Mouse (Mus musculus): ENCODE measurements at regions not wholly inside any gene's neighbourhood (a gene's known extent, or its start where the extent isn't known, plus 50 kb on each side); places are given as distances from the start of the nearest gene placed in this dataset.
"Not testable (repeated sequence)": the region's sequence is repeated elsewhere in the genome, so short reads cannot be mapped to it uniquely, and the experiment has no call there.

DNA sequence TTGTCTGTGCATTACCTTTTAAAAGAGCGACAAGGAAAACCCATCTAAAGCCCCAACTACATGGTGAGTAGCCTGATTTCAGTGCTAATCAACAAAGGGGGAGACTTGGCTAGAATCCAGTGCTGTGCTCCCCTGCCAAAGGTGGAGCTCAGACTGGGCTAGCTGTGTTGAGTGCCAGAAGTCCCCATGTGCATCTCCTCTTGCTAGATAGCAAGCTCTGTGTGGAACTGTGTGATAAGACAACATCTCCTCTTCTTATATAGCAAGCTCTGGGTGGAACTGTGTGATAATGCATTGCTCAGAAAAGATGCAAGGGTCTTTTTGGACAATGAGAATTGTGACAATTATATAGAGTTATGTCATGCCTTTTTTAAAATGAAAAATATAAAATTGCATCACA is 741.4 kb downstream of the Adam6a start:
- DNase-seq: no peak

DNA sequence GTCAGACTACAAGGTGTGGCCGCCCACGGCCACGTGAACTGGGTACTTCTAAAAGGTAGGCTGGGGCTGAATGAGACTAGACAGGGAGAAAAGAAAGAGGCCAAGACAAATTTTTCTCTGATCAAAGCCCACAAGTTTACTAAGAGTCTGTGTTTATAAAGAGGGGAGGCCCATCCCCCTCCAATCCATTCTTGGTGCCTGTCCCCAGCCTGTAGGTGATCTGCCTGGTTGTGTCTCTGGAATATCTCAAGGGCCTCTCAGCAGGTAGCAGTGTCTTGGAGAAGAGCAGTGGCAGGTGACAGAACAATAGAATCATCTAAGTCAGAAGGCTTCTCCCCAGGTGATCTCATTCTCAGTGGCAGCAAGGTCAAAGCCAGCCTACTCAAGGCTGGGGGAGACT is 743.3 kb downstream of the Adam6a start:
- DNase-seq: no peak

DNA sequence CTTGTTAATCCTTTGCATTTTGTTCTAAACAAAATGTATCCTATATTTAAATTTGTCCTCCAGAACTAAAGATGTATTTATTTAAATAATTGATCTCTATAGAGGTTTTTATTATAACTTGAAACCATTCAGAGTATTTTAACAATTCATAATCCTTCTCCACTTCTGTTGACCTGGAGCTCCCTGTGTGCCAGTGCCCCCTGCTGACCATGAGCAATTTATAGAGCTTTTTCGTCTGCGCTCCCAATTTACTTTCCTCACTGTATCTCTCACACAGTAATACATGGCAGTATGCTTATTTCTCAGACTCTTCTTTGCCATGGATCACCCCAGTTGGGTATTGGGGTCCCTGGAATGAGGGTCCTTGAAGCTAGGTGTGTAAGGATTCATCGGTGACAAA is 747.4 kb downstream of the Adam6a start:
- no peak for DNase-seq

DNA sequence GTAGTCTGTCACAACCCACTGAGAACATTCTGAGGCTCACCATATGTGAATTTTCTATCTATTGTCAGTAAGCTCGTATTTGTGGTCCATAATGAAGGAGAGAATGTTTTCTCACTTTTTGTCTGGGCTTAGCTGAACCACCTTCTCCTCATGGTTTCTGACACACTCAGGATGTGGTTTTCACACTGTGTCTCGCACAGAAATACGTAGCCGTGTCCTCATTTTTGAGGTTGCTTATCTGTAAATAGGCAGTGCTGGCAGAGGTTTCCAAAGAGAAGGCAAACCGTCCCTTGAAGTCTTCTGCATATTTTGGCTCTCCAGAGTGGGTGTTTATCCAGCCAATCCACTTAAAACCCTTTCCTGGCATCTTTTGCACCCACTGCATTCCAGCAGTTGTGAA is 756.1 kb downstream of the Adam6a start:
- DNase-seq: no peak

DNA sequence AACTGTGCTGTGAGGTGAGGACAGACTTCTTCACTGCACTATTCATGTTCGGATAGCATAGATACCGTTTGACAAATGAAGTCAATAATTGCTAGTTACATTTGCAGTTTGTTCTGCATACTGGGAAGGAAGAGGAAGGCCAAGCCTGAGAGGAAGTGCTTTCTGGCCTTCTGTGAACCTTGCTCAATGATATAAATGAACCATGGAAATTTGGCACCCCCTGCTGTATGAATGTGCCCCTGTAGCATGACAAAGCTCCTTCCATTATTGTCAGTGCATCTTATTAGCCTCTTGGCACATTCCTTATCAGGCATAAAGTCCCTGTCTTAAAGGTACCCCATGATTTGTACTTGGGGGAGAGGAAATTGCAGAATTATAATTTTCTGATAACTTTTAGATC is 758.0 kb downstream of the Adam6a start:
- no peak for DNase-seq

DNA sequence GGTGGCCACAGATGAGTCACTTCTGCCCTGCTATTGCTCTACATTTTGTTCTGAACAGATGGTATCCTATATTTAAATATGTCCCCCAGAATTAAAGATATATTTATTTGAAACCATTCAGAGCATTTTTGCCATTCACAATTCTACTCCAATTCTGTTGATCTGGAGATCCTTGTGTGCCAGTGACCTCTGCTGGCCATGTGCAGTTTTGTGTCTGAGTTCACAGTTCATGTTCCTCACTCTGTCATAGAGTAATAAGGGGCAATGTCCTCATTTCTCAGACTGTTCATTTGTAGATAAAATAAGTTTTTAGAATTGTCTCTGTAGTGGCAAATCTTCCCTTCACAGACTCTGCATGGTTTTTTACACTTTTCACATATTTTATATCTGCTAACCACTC is 788.8 kb downstream of the Adam6a start:
- no peak for DNase-seq

DNA sequence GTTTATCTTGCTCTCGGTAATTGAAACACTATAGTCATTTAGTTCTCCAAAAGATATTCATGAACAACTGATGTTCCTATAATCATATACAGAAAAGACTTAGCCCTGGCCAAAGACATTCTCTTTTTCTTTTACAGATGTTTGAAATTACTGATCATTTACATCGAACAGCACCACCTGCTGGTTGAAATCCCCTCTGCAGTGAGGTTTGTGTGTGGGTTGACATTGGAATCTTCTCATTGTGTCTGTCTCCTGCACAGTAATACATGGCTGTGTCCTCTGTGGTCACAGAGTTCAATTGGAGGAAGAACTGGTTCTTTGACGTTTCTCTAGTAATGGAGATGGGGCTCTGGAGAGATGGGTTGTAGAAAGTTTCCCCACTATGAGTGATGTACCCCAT is 822.6 kb downstream of the Adam6a start:
- DNase-seq: no peak

DNA sequence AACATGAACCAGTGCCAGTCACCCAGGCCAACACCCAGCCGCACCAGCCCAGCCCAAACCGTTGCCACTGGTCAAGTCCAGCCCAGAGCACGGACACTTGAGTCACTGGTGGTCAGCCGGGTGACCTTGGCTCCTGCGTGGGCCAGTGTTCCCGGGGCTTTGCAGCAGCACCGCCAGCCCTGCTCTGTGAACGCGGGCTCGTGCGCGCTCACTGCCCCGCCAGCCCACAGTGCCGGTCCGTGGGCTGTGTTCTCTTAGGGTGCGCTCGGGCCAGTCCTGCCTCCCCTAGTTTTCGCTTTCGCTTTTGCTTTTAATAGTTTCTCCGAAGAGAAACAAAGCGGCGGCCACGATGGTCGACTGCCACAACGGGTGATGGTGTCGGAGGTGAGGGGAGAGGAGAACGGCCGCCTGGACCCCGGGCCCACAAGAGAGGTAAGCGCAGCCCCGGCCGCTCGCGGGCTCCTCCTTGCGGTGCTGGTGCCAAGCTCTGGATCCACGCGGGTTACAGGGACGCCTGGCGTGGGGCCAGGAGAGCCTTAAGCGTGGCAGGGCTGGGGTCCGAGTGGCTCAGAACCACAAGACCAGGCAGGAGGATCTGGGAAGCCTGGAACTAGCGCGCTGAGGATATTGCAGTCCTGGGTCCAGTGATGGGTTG is 835.1 kb downstream of the Adam6a start:
- peak; percentile 12 to 15 for DNase-seq

DNA sequence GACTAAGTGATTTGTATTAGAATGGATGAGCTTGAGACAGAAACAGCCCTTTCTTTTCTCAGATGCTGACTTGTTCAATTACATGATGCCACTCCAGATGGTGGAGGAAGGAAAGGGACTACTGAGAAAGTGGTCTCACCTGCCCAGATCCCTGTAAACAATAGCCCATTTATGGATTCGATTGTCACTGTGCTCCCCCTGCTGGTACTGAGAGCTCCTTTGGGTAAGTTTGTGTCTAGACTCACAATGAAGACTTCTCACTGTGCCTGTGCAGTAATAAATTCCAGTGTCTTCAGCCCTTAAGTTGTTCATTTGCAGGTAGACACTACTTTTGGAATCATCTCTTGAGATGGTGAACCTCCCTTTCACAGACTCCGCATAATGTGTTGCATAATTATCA is 847.7 kb downstream of the Adam6a start:
- DNase-seq: no peak

DNA sequence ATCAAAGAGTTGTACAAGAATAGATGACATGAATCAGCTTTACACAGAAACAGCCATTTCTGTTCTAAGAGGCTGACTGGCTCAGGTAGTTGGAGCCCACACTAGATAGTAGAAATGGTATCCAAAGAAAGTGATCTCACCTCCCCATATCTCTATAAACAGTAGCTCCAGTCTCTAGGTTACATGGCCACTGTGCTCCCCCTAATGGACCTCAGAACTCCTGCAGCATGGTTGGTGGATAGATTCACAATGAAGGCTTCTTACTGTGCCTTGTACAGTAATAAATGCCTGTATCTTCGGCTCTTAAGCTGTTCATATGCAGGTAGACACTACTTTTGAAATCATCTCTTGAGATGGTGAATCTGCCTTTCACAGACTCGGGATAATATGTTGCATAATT is 862.5 kb downstream of the Adam6a start:
- DNase-seq: no peak

DNA sequence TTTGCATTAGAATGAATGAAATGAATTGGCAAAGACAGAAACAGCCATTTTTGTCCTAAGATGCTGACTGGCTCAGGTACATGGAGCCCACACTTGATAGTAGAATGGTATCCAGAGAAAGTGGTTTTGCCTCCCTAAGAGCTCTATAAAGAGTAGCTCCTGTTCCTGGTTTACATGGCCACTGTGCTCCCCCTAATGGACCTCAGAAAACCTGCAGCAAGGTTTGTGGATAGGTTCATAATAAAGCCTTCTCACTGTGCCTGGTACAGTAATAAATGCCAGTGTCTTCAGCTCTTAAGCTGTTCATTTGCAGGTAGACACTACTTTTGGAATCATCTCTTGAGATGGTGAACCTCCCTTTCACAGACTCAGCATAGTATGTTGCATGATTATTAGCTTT is 890.8 kb downstream of the Adam6a start:
- DNase-seq: no peak

DNA sequence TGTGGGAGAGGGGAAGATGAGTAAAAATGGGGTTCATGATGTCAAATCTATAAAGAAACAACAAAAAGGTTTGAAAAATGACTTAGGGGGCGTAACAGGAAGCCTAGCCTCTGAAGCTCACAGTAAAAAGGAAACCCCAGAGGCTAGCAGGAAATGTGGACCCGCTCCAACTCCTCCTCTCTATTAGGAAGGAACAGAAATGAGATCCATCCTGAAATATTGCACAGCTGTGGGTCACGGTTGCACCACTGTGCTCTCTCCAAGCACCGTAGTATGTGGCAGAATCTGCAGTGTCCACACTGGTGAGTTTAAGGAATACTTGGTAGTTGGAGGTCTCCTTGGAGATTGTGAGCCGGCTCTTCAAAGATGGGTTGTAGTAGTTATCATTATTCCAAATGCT is 918.3 kb downstream of the Adam6a start:
- no peak for DNase-seq

DNA sequence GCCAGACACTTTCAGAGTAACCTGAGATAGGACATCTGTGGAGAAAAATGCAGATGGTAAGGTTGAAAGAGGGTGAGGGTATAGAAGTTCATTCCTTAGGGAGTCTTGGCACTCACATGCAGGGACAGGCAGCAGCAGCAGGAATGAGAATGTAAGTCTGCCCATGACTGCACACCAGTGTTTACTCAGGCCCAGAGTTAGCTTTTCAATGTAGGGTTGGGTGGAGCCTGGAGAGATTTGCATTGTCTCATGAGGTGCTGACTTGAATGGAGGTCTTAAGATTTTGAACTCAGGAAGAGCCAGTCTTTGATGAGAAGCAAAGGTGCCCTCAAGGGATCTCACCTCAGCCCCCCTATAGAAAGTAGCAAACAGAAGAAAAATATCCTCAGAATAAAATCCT is 918.9 kb downstream of the Adam6a start:
- no peak for DNase-seq

DNA sequence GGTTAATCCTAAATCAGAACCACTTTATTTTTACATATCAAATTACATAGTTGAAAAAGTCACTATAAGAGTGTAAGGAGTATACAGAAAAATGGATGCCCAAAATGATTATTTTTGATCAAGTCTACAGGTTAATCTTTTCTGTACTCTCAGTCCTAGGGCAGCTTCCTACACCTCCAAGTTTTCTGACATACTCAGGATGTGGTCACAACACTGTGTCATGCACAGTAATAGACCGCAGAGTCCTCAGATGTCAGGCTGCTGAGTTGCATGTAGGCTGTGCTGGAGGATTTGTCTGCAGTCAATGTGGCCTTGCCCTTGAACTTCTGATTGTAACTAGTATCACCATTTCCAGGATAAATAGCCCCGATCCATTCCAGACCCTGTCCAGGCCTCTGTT is 925.1 kb downstream of the Adam6a start:
- DNase-seq: no peak

DNA sequence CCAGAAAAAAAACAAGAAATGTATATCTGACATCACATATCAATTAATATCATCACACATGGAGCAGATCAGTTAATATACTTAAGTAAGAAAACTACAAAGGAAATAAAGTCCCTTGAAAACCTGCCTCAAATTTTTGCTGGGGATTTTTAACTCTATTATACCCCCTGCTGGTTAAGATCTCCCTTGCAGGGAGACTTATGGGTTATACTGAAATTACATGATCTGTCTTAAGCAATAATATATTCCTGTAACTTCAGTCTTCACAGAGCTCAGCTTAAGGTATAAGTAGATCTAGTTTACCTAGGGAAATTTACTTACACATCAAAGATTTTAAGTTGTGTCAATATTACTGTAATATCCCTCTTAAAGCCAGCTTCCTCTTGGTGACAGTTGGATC is 929.0 kb downstream of the Adam6a start:
- not testable (repeated sequence) for DNase-seq

DNA sequence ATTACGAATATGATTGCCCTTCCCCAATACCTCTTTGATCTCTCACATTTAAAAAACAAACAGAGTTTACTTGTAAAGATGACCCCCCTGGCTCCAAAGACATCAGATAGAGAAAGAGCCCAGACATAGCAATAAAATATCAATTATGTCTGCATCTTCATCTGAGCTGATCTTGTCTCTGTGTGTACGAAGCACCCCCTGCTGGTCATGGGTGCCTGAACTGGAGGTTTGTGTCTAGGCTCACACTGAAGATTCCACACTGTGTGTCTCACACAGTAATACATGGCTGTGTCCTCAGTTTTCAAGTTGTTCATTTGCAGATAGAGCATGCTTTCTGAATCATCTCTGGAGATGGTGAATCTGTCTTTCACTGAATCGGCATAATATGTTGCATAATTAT is 935.0 kb downstream of the Adam6a start:
- no peak for DNase-seq

DNA sequence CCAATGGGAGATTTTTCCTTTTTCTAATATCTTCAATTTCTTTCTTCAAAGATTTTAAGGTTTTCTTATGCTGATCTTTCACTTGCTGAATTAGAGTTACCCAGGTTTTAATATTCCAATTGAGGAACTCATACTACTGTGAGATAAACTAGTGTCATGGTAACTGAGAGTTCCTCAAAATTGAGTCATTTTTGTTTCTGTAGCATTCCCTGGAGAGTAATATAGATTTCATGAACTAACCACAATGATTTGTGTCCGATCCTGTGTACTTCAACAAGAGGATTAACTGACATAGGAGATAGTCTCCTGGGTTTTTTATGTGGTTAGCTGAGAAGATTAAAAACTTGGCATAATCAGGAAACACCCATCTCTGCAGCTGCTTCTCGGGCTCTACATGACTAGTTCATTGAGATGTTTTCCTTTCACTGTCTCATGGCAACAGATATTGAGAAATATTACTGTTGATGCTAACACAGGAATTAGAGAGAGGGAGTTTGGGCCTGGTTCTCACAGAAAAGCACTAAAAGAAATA is 949.9 kb downstream of the Adam6a start:
- not testable (repeated sequence) for DNase-seq

DNA sequence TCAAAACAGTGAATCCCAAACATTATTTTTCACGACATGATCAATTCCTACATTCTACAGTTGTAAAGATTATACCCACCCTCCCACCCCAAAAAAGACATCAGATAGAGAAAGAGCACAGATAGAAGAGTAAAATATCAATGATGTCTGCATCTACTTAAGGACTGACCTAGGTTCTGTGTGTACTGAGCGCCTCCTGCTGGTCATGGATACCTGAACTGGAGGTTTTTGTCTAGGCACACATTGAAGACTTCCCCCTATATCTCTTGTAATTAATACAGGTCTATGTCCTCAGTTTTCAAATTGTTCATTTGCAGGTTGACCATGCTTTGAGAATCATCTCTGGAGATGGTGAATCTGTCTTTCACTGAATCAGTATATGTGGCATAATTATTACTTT is 952.0 kb downstream of the Adam6a start:
- no peak for DNase-seq

DNA sequence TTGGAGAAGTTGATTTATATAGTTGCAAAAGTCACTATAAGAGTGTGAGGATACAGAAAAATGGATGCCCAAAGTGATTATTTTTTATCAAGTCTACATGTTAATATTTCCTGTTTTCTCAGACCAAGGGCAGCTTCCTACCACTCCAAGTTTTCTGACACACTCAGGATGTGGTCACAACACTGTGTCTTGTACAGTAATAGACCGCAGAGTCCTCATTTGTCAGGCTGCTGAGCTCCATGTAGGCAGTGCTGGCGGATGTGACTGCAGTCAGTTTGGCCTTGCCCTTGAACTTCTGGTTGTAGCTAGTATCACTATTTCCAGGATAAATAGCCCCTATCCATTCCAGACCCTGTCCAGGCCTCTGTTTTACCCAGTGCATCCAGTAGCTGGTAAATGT is 969.4 kb downstream of the Adam6a start:
- DNase-seq: no peak

DNA sequence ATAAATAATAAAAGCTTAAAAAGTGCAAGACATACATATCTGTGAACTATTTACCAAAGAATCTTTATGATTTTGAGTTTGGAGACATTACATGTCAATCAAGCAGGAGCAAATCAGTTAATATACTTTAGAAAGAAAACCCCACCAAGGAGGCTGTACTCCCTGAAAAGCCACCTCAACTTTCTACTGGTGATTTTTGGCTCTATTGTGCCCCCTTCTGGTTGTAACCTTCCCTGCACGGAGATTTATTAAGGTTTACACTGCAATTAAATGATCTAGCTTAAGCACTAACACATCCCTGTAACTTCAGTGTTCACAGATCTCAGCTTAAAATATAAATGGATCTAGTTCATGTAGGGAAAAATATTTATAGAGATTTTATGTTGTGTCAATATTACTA is 998.4 kb downstream of the Adam6a start:
- not testable (repeated sequence) for DNase-seq

DNA sequence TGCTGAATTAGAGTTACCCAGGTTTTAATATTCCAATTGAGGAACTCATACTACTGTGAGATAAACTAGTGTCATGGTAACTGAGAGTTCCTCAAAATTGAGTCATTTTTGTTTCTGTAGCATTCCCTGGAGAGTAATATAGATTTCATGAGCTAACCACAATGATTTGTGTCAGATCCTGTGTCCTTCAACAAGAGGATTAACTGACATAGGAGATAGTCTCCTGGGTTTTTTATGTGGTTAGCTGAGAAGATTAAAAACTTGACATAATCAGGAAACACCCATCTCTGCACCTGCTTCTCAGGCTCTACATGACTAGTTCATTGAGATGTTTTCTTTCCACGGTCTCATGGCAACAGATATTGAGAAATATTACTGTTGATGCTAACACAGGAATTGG is 1001.2 kb downstream of the Adam6a start:
- DNase-seq: not testable (repeated sequence)

DNA sequence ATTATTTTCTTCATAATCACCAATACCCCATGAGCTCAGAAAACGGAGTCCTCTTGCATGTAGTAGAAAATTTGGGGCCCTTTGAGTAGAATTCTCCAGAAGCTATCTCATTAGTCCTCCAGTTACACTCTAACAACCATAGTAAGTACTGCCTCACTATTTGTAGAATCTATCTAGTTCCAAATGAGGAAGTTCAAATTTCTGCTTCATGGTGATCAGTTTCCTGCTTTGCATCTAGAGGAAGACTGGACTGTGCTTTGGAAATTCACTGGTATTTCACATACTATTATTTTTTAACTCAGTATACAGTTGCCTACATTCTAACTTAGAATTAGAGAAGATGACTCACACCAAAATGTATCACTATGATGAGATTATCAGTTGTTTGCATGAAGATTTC is 1018.7 kb downstream of the Adam6a start:
- DNase-seq: no peak

DNA sequence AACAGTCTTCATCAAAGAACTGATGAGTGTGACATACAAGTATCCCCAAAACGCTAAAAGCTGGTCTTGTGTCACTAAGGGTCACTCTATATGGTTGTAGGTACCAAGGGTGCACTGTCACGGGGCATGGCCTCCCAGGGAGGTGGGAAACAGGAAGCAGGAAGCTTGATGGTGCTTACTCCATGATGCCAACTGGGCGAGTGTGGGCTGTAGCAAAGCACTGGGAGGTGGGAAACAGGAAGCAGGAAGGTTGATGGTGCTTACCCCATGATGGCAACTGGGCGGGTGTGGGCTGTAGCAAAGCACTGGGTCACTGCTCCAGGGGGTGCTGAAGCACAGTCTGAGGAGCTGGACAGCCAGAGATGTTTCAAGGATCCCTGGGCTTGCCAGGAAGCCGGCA is 1019.3 kb downstream of the Adam6a start:
- DNase-seq: no peak

DNA sequence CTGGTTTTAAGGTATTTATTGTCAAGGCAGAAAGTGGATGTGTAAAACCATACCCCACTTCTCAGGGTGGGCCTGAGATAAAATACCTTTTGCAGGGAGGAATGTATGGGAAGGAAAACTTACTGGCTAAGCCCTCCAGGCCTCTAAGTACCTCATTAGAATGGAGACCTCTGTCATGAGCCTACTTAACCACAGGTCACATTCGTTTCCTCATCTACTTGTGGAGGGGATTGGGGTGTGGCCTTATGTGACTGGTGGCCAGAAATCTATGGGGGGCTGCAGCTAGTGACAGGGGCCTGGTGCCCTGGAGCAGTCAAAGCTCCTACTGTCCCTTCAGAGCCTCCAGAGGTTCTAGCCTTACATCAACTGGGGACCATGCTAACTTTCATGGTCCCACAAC is 1020.0 kb downstream of the Adam6a start:
- DNase-seq: no peak

DNA sequence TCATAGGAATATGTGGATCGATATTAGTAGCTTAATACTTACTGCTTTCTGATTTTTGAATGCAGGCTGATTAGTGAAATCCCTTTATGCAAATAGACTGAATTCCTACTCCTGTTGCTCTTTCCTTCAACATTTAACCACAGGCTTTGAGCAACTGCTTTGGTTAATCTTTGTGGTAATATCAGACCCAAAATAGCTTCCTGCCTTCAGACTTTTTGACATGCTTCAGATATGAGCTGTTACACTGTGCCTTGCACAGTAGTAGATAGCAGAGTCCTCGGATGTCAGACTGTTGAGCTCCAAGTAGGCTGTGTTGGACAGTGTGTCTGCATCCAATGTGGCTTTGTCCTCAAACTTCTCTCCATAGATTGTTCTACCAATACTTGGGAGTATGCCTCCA is 1020.6 kb downstream of the Adam6a start:
- no peak for DNase-seq

All from cerebellum, postnatal 10 days (tissue).